Mouse (Mus musculus): Measurements from ENCODE around the gene Zbtb11.
A peak's percentile ranks its signal among the peaks of the same experiment; 100 is the strongest.
"Not testable (repeated sequence)": the region's sequence is repeated elsewhere in the genome, so short reads cannot be mapped to it uniquely, and the experiment has no call there.

Zbtb11 gene

DNA sequence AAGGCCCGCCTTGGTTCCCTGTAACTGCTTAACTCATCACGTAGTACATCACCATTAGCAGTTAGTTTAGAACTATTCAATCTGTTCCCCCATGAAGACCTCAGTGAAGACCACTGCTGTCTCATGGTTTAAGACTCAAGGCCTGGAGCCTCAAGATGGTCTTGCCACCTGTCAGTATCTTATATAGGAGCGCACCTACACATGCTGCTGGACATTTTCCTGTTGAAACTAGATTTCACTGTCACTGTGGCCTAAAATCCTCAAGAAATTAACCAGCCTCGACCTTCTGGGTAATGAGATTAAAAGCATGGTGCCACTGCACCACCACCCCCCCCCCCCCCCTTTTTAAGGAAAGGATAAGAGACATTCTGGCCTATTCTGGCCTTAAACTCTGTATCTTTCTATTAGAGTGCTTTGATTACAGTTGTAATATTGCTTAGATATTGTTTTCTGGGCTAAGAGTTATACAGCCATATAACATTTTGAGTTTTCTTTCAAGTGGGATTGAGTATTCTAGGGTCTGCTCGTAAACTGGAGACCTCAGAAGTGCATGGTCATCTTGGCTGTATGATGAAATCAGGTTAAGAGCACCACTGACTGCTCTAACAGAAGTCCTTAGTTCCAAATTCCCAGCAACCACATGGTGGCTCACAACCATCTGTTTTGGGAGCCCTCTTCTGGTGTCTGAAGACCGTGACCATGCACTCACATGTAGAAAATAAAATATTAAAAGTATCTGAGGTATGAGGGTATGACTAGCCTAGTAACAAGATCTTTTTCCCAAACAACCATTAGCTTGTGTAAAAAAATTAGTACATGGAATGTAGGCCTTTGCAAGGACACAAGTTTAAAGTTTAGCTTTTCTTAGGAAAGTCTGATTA is 1.7 kb upstream of the Zbtb11 start:
- DNase-seq, result no peak

DNA sequence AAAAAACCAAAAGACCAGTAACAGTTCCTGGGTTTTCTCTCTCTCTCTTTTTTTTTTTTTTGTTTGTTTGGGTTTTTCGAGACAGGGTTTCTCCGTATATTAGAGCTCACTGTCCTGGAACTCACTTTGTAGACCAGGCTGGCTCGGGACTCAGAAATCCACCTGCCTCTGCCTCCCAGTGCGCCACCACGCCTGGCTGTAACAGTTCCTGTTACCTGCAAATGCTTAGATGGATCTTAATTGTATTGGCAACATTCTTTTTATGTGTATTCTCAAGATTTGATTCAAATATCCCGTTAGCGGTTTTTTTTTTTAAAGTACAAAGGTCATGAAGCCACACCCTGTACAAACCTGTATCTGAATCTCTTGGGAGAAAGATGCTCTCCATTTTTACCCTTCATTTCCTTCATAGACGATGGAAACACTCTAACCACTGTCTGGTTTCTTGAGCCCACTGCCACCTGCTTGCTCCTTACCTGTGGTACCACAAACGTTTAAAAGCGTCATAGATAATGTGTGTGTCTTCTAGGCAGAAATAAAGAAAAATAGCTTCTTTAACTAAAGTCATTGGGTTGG is 969 bp upstream of the Zbtb11 start:
- DNase-seq, result no peak

DNA sequence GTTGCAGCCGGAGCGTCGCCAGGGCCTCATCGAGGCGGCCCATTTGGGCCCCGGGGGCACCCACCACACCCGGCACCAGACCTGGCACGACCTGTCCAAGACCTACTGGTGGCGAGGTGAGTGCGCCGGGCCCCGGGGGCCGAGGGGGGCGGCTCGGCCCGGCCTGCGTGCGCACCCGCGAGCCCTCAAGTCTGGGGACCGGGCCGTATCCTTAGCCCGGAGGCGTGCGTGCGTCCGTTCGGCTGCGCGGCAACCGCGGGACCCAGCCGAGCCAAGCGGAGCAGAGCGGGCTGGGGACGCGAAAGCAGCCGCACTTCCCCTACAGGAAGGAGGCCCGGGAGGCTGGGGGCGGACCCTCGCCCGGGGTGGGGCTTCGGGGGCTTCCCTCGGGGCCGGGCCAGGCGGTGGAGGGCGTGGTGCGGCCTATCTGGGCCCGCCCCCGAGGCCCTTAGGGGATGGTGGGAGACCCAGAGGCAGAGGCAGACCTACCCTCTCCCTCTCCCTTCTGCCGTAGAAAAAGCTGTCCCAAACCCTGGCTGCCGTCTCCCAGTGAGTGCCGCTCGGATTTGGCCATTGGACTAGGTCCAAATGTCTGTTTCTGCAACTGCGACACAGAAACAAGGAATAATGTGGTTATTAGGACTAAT is 696 bp downstream of the Zbtb11 start:
- peak; percentile 92 for DNase-seq

DNA sequence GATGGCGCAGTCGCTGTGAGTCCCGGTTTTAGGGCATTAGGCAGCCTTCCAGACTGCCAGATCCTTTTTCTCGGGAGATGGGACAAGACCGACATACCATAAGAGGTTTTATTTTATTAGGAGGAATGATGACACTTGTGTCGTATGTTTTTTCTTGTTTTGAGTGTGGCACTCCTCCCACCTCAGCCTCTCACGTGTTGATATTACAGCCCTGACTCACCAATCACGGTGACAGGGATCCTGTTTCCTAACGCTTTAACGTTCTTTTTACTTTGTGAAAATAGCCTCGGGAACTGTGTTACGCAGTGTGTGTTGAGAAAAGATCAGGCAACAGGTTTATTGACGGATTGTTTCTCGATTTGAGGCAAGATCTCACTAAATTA is 1.2 kb downstream of the Zbtb11 start:
- no peak for DNase-seq

DNA sequence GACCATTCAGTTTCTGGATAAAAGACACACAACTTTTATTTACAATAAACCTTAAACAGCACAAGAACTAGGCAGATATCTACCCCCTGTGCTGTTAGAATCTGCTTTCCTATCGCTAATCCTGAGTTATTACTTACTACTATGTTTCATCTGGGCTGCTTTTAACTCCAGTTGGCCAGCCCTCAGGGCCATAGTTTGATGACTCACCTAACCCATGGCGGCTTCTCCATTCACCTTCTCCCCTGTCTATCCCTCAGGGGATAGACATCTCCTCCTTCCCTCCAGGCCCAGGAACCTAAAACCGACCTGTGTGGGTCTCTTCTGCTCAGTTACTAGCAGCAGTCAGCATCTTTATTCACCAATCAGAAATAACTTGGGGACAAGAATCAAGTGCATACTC is 12.3 kb downstream of the Zbtb11 start:
- DNase-seq, result no peak

DNA sequence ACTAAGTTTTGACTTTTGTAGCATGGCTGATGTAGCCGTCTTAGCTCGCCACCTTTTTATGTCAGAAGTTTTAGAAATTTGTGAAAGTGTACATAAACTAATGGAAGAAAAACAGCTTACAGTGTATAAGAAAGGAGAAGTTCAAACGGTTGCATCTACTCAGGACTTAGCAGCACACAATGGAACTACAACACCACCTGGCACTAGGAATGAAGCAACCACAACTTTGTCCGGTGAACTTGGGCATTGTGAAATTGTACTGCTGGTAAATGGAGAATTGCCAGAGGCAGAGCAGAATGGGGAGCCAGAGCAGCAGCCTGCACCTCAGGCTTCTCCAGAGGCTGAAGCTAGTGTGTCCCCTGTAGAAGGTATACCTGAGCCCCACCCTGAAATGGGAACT is 16.6 kb downstream of the Zbtb11 start:
- no peak for DNase-seq

DNA sequence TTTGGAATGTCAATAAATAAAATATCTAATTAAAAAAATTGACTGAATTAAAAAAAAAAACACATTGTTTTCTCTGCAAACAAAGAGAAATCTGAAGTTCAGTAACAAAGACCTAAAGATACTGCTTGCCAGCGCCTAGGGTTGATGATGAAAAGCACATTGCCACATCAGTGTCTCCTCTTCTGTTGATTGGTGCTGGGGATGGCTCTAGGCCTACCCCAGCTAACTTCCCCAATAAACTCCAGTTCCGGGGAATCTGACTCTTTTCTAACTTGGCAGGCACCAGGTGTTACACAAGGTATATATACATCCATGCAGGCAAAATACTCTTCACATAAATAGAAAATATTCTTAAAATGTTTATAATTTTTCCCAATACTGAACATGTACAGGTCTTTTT is 20.6 kb downstream of the Zbtb11 start:
- DNase-seq, result no peak

DNA sequence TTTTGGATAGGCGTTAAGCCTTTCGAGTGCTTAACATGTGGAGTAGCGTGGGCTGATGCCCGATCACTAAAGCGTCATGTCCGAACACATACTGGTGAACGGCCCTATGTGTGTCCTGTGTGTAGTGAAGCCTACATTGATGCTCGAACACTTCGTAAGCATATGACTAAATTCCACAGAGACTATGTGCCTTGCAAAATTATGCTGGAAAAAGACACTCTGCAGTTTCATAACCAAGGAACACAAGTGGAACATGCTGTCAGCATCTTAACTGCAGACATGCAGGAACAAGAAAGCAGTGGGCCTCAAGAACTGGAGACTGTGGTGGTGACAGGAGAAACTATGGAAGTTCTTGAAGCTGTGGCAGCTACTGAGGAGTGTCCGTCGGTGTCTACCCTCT is 33.1 kb downstream of the Zbtb11 start:
- DNase-seq, result no peak

DNA sequence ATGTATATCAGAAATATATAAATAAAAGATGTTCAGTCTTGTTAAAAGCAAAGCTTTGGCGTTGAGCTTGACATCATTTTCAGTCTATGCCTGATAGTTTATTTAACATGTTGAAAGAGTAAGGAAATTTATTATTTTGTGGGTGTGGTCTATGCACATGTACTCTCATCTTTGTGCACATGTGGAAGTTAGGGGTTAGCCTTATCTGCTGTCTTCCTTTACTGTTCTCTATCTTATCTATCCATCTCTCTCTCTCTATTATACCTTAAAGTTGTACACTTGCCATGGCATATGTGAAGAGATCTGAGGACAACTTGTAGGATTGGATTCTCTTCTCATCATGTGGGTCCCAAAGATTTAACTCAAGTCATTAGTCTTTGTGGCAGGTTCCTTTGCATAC is 35.2 kb downstream of the Zbtb11 start:
- DNase-seq, result no peak

DNA sequence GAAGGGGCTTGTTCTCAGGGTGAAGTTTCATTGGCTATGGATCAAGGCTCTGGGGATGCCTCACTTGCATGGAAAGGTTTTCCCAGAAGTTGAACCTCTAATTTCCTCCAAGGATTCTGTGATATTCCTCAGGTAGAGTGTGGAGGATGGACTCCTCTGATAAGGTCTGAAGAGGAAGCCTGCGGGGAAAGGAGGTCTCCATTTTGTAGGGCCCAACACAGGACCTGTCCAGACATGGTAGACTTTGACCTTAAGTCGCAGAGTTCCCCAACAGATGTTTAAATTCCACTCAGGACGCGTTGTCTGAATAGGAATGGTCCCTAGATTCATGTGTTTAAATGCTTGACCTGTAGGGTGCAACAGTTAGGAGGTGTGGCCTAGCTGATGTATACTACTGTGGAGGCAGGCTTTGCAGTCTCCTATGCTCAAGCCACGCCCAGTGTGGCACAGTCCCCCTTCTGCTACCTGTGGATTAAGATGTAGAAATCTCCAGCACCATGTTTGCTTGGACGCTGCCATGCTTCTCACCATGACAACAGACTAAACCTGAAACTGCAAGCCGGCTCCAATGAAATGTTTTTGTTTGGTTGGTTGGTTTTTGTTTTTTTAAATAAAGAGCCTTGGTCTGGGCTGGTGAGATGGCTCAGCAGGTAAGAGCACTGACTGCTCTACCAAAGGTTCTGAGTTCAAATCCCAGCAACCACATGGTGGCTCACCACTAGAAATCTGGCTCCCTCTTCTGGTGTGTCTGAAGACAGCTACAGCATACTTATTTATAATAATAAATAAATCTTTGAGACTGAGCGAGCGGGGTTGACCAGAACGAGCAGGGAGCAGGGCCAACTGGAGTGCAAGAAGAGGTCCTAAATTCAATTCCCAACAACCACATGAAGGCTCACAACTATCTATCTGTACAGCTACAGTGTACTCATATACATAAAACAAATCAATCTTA is 39.4 kb downstream of the Zbtb11 start:
- DNase-seq, result no peak

DNA sequence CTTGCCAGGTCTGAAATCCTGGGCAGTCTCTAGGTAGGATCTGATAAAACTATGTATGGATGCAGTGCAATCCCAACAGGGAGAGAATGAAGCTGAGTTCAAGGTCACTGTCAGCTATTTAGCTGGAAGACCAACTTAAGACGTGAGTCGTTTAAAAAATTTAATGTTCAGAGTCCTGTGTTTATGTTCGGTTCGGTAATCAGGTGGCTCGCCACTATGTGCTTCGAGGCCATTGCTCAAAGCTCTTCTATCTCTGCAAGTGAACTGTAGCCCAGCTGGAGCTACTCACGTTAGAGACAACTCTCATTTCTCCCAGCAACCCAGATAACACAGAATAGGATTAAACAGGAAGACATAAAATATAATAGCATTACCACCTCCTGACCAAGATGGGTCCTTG is 40.4 kb downstream of the Zbtb11 start:
- no peak for DNase-seq

DNA sequence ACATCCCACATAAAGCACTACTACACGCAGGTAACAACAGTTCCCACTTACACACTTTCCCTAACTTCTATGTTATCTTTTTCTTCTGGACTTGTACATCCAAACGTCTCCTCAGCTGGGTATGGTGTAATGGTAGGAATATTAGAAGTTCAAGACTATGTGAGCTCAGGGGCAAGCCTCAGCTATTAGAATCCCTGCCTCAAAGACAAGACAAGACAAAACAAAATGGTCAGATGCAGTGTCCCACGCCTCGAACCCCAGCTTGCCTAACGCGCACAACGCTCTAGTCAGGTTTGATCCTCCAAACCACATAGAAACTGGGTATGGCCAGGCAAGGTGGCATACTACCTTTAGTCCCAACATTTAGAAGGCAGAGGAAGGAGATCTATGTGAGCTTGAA is 46.0 kb downstream of the Zbtb11 start:
- DNase-seq, result no peak

DNA sequence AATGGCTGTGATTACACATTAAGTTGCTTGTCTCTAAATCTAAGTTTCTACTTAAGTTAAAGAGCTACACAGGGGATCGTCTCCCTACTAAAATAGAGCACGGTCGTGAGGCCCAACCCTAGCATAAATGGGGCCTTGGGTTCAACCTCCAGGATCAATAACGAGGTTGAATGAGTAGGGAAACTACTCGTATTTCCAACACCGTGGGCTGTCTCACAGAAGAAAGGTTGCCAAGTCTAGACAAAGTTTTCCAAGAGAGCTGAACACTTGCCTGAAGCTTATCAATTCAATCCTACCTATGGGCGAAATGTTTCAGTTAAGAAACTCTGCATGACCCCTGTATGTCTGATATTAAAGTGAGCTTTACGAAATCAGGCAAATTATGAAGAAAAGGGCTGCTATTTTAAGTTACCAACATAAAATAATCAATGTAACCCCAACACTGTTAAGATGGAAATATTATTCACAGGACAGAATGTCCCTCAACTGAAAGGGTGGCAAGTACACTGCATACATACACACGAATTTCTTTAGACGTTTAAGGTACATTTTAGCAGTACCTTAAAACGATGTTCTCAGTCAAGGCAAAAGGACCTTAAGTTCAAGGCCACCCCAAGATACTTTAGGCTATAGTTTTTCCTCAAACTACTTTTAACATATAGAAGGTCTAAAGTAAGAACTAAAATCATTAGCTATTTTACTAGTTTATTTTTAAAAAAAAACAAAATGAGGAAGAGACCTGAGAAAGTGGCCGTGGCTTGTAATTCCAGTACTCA is 54.4 kb downstream of the Zbtb11 start:
- no peak for DNase-seq

DNA sequence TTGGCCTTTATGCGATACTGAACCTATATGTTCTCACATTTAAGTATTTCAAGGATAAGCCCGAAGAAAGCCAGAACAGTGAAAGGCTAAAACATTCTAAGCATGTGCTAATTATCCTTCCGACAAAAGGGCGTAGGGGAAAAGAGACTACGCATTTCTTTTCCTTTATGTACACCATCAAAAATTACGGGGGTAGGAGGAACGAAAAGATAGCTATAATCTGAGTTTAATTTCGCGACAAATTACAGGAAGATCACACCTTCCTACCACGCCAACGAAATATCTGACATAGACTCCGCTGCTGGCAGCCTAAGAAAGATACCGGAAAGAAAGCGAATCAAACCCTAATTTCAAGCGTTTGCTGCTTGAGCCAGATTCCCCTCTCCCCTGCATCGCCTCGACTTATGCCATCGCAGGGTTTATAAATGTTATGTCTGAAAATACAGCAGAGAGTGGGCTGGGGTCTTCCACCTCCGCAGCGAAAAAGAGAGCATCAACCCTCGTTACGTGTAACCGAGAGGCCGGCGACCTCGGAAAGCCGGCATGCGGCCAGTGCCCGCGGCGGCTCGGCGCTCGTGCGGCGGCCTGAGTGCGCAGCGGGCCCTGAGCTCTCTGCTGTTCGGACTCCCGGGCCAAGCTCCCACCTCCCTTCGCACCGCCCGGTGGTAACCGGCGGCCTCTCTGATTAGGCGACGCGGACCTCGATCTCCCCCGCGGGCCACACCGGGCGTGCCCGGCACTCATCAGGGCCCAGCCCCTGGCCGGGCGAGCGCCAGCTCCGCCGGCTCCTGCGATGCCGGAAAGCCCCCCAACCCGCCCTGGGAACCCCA is 55.3 kb downstream of the Zbtb11 start:
- no peak for DNase-seq

DNA sequence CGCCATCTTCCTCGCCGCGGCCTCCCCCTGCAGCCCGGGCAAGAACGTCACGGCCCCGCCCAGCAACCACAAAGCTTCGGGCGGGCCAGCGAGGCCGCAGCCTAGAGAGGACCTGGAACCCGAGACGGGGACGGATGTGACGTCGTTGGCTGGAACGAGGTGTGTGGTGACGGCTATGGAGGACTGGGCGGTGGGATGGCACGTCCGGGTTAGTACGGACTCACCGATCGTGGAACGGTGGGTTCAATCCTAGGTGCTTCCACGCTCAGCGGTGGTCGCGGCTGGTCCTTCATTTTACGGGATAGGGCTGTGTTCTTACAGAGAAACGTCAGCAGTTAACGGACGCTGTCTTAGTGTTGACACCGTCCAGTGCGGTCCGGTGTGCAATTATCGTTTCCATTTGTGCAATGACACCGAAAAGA is 56.0 kb downstream of the Zbtb11 start, which contains the start of gene Pcnp:
Gene Pcnp, minus strand, starts transcription at position 79 of the 422 bp plus-strand sequence.
- DNase-seq, result peak; percentile 99

DNA sequence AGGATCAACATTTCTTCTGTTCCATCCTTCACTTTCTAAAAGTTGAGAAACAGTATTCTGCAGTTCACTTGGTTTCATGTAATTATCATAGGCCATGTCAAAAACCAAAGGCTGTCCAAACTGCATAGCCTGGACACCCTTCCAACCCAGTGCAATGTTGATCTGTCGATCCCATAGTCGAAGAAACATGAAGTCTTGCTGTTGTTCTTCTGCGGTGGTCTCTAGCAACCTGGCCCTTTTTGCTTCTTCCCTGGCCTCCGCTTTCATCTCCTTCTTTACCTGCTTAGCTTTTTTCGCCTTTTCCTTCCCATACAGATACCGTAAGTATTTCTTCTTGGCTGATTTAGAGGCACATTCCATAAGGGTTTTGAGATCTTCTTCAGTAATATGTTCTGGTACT is 60.9 kb downstream of the Zbtb11 start:
- DNase-seq, result no peak

DNA sequence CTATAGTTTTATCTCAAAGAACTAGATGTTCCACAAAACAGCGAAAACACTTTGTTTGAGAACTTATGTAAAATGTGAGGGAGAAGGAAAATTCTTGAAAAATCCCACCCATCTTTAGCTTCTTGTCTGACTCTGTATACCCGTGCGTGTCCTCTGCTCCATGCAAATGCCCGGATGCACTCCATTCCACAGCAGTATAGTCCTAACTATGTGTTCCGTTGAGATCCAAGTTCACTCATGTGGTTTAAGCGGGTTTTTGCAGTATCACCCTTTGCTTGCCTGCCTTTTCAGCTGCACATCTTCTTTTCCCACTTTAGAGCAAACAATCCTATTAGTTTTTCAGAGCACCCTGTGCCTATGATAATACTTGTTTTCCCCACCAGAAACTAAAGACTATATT is 62.8 kb downstream of the Zbtb11 start:
- DNase-seq, result no peak

DNA sequence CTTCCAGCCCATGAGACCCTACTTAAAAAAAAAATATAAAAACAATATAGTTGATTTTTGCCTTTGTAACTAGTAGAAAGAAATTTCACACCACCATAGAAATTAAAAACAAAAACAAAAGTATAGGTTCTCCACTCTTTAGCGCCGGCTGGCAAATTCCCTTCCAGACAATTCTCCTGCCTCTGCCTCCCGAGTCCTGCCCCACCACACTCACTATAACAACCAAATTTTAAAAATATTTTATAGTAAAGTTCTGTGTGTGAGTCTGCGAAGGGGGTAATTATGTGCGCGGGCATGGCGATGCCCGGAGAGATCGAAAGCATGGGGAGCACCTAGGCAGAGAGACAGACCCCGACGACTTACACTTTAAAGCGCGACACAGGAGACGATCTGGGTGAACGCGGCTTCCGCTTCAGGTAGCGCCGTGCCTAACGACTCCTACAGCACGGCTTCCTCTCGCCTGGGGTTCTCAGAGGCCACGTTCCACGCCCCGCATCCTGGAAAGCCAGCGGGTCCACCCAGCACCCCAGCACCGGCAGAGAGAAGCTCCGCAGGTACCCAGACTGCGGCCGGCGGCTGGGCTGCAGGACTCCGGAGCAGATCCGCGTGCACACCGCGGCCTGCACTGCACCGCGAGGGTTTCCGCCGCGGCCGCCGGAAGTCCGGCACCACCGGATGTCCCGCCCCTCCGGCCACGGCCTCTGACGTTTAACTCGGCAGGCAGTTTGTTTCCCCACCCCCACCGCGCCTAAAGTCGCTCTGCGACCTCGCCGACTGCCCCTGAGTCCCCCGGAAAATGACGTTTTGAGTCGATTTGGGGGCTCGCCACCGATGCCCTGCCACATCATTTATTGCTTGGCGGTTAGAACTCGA is 63.7 kb downstream of the Zbtb11 start, which contains the start of gene Trmt10c:
Gene Trmt10c, minus strand, starts transcription at position 682 of the 873 bp plus-strand sequence.
- DNase-seq, result peak; percentile 95

DNA sequence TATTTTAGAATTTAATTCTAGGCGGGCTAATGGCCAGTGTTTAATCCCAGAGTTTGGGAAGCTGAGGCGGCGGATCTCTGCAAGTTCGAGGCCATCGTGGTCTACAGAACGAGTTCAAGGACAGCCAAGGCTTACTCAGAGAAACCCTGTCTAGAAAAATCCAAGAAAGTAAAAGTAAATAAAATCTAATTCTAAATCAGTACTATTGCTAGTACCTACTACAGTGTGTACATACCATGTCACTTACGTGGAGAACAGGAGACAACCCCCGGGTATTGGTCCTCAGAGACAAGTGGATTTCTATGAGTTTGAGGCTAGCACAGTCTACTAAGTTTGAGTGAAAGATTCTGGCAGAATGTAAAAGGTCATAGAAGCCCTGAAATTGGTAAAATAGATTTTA is 64.4 kb downstream of the Zbtb11 start:
- DNase-seq, result no peak

DNA sequence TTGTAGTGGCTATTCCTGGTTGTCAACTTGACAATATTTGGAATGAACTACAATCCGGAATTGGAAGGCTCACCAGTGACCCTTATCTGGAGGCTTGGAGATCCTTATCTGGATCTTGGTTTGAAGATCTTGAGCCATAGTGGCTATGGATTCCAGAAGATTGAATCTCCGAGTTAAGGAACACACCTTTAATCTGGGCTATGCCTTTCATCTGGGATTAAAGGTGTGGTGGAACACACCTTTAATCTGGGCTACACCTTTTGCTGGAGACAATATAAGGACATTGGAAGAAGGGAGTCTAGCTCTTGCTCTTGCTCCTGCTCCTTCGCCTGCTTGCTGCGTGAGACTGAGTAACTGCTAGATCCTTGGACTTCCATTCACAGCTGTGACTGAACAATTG is 74.4 kb downstream of the Zbtb11 start, which contains the start of gene Senp7:
Gene Senp7, plus strand, starts transcription at position 301 of the 400 bp plus-strand sequence.
- not testable (repeated sequence) for DNase-seq

All from retina, postnatal 1 day (tissue).